Mouse (Mus musculus) kidney, postnatal 14 days (tissue): Measurements from ENCODE around the gene Olfr514.

Experiments
- DNase-seq: peaks from one replicate; pipeline ENCODE4 v3.0.0; 2022; ENCODE audit warnings: mixed read lengths

Gene Olfr514

GRCm38 (mm10) chr7:108825897-108826296 lies at the start of gene Olfr514:
Olfr514 (minus strand) TSS chr7:108825997.
- DNase-seq = no peak

GRCm38 (mm10) chr7:108872279-108872678 lies 46.5 kb upstream of the Olfr514 start, which contains the start of gene Olfr517:
Olfr517 (minus strand) TSS chr7:108872379.
- DNase-seq = no peak

GRCm38 (mm10) chr7:108850429-108850828 lies 24.6 kb upstream of the Olfr514 start, which contains the start of gene Olfr516:
Olfr516 (minus strand) TSS chr7:108850529.
- DNase-seq = no peak

GRCm38 (mm10) chr7:108814593-108815215 lies 11.1 kb downstream of the Olfr514 start:
- peak; percentile 12 for DNase-seq

GRCm38 (mm10) chr7:108797205-108797933 lies 28.4 kb downstream of the Olfr514 start:
- DNase-seq = no peak
